Mouse (Mus musculus) thymus, adult 2 months (tissue): Measurements from ENCODE around the gene Msi2. TPM values are rescaled to one million over a fixed set of nuclear protein-coding genes. Genes with fewer than 3 reads are reported as not detected.

ENCODE experiments used
- DNase-seq: peaks from one replicate; pipeline ENCODE4 v3.0.0; 2021
- H3K27ac ChIP-seq: fragments of 200-500 bp; 2 replicates; pipeline ENCODE4 v1.5.1; 2012; ENCODE audit warnings: low read length, control low read depth; ENCODE audit not compliant: control insufficient read depth, insufficient read depth
- H3K27me3 ChIP-seq: fragments of 200-500 bp; 2 replicates; pipeline ENCODE4 v1.6.1; 2012; ENCODE audit warnings: mild to moderate bottlenecking, low read length, moderate library complexity, mixed read lengths; ENCODE audit not compliant: control insufficient read depth, insufficient read depth
- H3K36me3 ChIP-seq: fragments of 200-500 bp; 2 replicates; pipeline ENCODE4 v1.6.1; 2012; ENCODE audit warnings: mild to moderate bottlenecking, low read length, moderate library complexity; ENCODE audit not compliant: control insufficient read depth, insufficient read depth
- H3K4me1 ChIP-seq: fragments of 200-500 bp; replicated peaks from 2 replicates; pipeline ENCODE4 v1.6.1; 2012; ENCODE audit warnings: low read length; ENCODE audit not compliant: control insufficient read depth, insufficient read depth
- H3K4me3 ChIP-seq: fragments of 200-500 bp; 2 replicates; pipeline ENCODE4 v1.5.1; 2012; ENCODE audit warnings: mild to moderate bottlenecking, low read length, control low read depth, moderate library complexity; ENCODE audit not compliant: control insufficient read depth, insufficient read depth
- CTCF ChIP-seq: fragments of 200-500 bp; IDR thresholded peaks from 2 replicates; pipeline ENCODE4 v1.5.1; 2012; ENCODE audit warnings: mild to moderate bottlenecking, control low read depth, low read length, moderate library complexity, borderline replicate concordance; ENCODE audit not compliant: control insufficient read depth, poor library complexity, insufficient read depth; ENCODE audit errors: extremely low read depth
- POLR2A ChIP-seq: fragments of 200-500 bp; IDR thresholded peaks from 2 replicates; pipeline ENCODE4 v1.6.1; 2012; ENCODE audit warnings: mild to moderate bottlenecking, low read length, control low read depth, moderate library complexity; ENCODE audit not compliant: control insufficient read depth, poor library complexity, insufficient read depth; ENCODE audit errors: extremely low read depth
- WGBS: fragments of 180-500 bp; shearing (Covaris S2); methylation state at CpG from one replicate; pipeline ENCODE4 v1.1.7; 2018; 5-methylcytosine and 5-hydroxymethylcytosine counted together
- polyA plus RNA-seq: library from polyadenylated mRNA; depleted of rRNA; stranded (reverse); fragments of >200 nt; gene quantifications from 2 replicates; pipeline ENCODE4 v1.2.3, GENCODE M21; 2012; rRNA removed

Gene Msi2
- 51.3 and 63.3 TPM in 2 replicates for polyA plus RNA-seq

DNA sequence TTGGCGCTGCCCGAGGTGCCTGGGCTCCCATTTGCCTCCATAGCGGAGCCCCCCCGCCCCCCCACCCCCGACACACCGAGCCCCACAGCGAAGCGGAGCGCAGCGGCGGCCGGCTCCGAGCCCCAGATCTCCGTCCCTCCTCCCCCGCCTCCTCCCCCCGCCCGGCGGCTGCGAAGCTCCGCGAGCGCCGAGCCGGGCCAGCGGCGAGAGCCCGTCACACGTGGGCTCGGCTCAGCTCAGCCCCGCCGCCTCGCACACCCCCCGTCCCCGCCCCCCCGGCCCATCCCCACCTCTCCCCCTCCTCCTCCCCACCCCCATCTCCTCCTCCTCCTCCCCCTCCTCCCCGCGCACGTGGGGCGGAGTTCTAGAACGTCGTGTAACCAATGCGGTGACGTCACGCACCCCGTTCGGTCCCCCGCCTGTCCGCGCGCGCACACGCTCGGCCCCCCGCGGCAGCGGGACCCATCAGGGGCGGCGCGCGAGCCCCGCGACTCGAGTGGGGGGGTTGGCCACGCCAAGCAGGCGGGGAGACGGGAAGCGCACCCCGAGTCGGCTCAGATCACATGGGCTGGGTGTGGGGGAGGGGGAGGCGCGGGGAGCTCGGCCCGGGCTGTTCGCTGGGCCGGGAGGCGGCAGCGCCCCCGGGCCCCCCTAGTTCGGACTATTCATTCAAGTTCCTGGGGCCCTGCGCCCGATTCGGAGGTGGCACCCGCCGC, at the start of gene Msi2:
Gene Msi2 (minus strand): TSS at position 464 of the 716 bp plus-strand sequence.
- 2% methylated on average over 45 of the region's 84 CpGs for WGBS
- TF ChIP-seq POLR2A (peak; percentile 46), CTCF (no peak)
- DNase-seq: peak; percentile 93
- Histone ChIP-seq H3K27ac (peak within 1 kb of the TSS; percentile 78; the same call in 1 of the 2 replicates), H3K36me3 (no peaks in the 10 kb centered on the region), H3K4me1 (peaks cover 8% of the 10 kb centered on the region), H3K27me3 (no peaks in the 10 kb centered on the region), H3K4me3 (peak within 1 kb of the TSS; percentile 94)

GRCm38 (mm10) chr11:88765635-88766034, 47.3 kb upstream of the Msi2 start:
- H3K4me1 ChIP-seq: no peaks in the 10 kb centered on the region
- TF ChIP-seq POLR2A (no peak), CTCF (no peak)
- H3K4me3 ChIP-seq: no peak overlapping the region
- no peak for DNase-seq
- no peaks in the 10 kb centered on the region for H3K27me3 ChIP-seq
- no peaks in the 10 kb centered on the region for H3K36me3 ChIP-seq
- no peak overlapping the region for H3K27ac ChIP-seq
- 90% methylated on average over 7 of the region's 7 CpGs for WGBS

DNA sequence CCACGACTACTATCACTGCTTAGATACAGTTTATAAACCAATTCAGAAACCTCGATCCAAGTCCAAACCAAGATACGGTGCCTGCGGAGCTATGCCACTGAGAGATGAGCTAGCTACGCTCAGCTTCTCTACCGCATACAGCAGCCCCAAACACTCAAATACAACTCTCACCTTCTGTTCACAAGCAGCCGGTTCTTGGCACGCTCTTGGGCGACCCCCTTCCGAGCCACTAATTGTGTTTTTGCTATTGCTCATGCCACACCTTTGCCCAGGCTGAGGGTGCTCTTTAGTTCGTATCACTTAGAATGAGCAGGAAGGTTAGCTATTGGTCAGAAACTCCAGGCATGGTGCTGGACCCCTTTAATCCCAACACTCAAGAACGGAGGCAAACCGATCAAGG, 45.1 kb upstream of the Msi2 start:
- no peak for TF ChIP-seq CTCF
- TF ChIP-seq POLR2A: no peak
- no peak overlapping the region for H3K27ac ChIP-seq
- no peaks in the 10 kb centered on the region for H3K4me1 ChIP-seq
- no peak for DNase-seq
- H3K4me3 ChIP-seq: no peak overlapping the region
- H3K27me3 ChIP-seq: no peaks in the 10 kb centered on the region
- 97% methylated on average over 13 of the region's 13 CpGs for WGBS
- H3K36me3 ChIP-seq: no peaks in the 10 kb centered on the region

DNA sequence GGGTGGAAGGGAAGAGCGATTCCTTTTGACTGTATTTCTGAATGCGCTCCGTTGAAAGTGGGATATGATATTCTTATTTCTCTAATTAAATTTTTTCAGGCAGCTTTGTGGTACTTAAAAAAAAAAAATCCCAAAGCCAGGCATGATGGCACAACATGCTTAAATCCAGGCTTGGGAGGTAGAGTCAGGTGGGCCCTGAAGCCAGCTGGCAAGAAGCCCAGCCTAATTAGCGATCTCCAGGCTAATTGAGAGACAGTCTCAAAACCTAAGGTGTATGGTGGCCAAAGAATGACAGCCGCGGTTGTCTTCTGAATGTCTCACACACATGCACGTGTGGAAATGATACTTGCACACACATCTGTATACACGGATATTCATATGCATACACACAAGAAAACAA, 41.2 kb upstream of the Msi2 start:
- DNase-seq: no peak
- H3K27ac ChIP-seq: no peak overlapping the region
- no peaks in the 10 kb centered on the region for H3K4me1 ChIP-seq
- TF ChIP-seq CTCF (no peak), POLR2A (no peak)
- H3K4me3 ChIP-seq: no peak overlapping the region
- 94% methylated on average over 8 of the region's 8 CpGs for WGBS
- H3K36me3 ChIP-seq: no peaks in the 10 kb centered on the region
- H3K27me3 ChIP-seq: no peaks in the 10 kb centered on the region

GRCm38 (mm10) chr11:88758402-88758801, 40.1 kb upstream of the Msi2 start:
- Histone ChIP-seq H3K36me3 (no peaks in the 10 kb centered on the region), H3K27me3 (no peaks in the 10 kb centered on the region), H3K27ac (no peak overlapping the region), H3K4me1 (no peaks in the 10 kb centered on the region), H3K4me3 (no peak overlapping the region)
- 84% methylated on average over 6 of the region's 6 CpGs for WGBS
- DNase-seq: no peak
- no peak for TF ChIP-seq POLR2A
- no peak for TF ChIP-seq CTCF

DNA sequence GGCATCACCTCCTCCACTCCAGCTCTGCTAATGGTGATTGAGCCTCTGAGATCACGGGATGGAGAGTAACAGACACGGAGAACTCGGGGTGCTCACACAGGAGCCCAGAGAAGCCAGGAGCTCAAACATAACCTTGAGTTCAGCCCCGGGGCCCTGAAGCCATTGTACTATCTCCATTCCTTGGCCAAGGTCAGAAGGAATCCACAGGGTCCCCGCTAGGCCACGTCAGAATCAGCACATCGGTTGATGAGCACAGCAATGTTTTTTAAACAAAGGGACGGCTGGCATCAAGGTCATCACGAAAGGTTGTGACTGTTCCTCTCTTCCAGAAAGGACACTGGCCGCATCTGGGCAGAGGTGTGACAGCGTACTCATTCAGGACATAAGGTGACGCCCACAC, 27.0 kb upstream of the Msi2 start:
- Histone ChIP-seq H3K27ac (no peak overlapping the region), H3K4me1 (no peaks in the 10 kb centered on the region), H3K36me3 (no peaks in the 10 kb centered on the region), H3K27me3 (no peaks in the 10 kb centered on the region), H3K4me3 (no peak overlapping the region)
- DNase-seq: no peak
- 95% methylated on average over 12 of the region's 12 CpGs for WGBS
- TF ChIP-seq CTCF (no peak), POLR2A (no peak)
